Mouse (Mus musculus): ENCODE measurements at regions not wholly inside any gene's neighbourhood (a gene's known extent, or its start where the extent isn't known, plus 50 kb on each side); places are given as distances from the start of the nearest gene placed in this dataset.

GRCm38 (mm10) chr12:106186501-106186900, 176.5 kb downstream of the Vrk1 start:
- DNase-seq (ENCODE audit: low read depth, low spot score), result no peak

GRCm38 (mm10) chr12:106191771-106192170, 181.7 kb downstream of the Vrk1 start:
- no peak for DNase-seq (ENCODE audit: low read depth, low spot score)

GRCm38 (mm10) chr12:106199302-106199701, 189.3 kb downstream of the Vrk1 start:
- no peak for DNase-seq (ENCODE audit: low read depth, low spot score)

- no peak for DNase-seq (ENCODE audit: low read depth, low spot score)
Measured at GRCm38 (mm10) chr12:106203526-106203925, 193.5 kb downstream of the Vrk1 start.

GRCm38 (mm10) chr12:106210959-106211358, 200.9 kb downstream of the Vrk1 start:
- DNase-seq (ENCODE audit: low read depth, low spot score), result no peak

GRCm38 (mm10) chr12:106211488-106211887, 201.5 kb downstream of the Vrk1 start:
- no peak for DNase-seq (ENCODE audit: low read depth, low spot score)

GRCm38 (mm10) chr12:106212397-106212796, 202.4 kb downstream of the Vrk1 start:
- DNase-seq (ENCODE audit: low read depth, low spot score), result no peak

- DNase-seq (ENCODE audit: low read depth, low spot score), result no peak
Measured at GRCm38 (mm10) chr12:106220071-106220470, 210.0 kb downstream of the Vrk1 start.

- no peak for DNase-seq (ENCODE audit: low read depth, low spot score)
Measured at GRCm38 (mm10) chr12:106226276-106226675, 216.2 kb downstream of the Vrk1 start.

- no peak for DNase-seq (ENCODE audit: low read depth, low spot score)
Measured at GRCm38 (mm10) chr12:106226776-106227562, 216.9 kb downstream of the Vrk1 start.

GRCm38 (mm10) chr12:106227563-106227840, 217.5 kb downstream of the Vrk1 start:
- no peak for DNase-seq (ENCODE audit: low read depth, low spot score)

- DNase-seq (ENCODE audit: low read depth, low spot score), result no peak
Measured at GRCm38 (mm10) chr12:106245178-106245840, 235.3 kb downstream of the Vrk1 start.

GRCm38 (mm10) chr12:106273591-106273990, 263.6 kb downstream of the Vrk1 start:
- DNase-seq (ENCODE audit: low read depth, low spot score), result no peak

- no peak for DNase-seq (ENCODE audit: low read depth, low spot score)
Measured at GRCm38 (mm10) chr12:106277886-106278285, 267.9 kb downstream of the Vrk1 start.

- no peak for DNase-seq (ENCODE audit: low read depth, low spot score)
Measured at GRCm38 (mm10) chr12:106282491-106283106, 272.6 kb downstream of the Vrk1 start.

- no peak for DNase-seq (ENCODE audit: low read depth, low spot score)
Measured at GRCm38 (mm10) chr12:106284814-106285213, 274.8 kb downstream of the Vrk1 start.

GRCm38 (mm10) chr12:106288791-106289515, 278.9 kb downstream of the Vrk1 start:
- DNase-seq (ENCODE audit: low read depth, low spot score), result no peak

- no peak for DNase-seq (ENCODE audit: low read depth, low spot score)
Measured at GRCm38 (mm10) chr12:106291476-106292046, 281.5 kb downstream of the Vrk1 start.

GRCm38 (mm10) chr12:106293117-106293516, 283.1 kb downstream of the Vrk1 start:
- no peak for DNase-seq (ENCODE audit: low read depth, low spot score)

- DNase-seq (ENCODE audit: low read depth, low spot score), result no peak
Measured at GRCm38 (mm10) chr12:106295596-106295995, 285.6 kb downstream of the Vrk1 start.

- no peak for DNase-seq (ENCODE audit: low read depth, low spot score)
Measured at GRCm38 (mm10) chr12:106302617-106303016, 292.6 kb downstream of the Vrk1 start.

Data from embryo, embryonic 11.5 days (tissue).